Mouse (Mus musculus) small intestine, adult 2 months (tissue): ENCODE data around the gene Cdc14a.

Experiments used
- CTCF ChIP-seq: fragments of 200-500 bp; IDR thresholded peaks from 2 replicates; pipeline ENCODE4 v1.5.1; 2012; ENCODE audit warnings: low read depth, mild to moderate bottlenecking, control low read depth, inconsistent platforms, low read length, moderate library complexity, mixed read lengths; ENCODE audit not compliant: insufficient replicate concordance, insufficient read length; ENCODE audit errors: extremely low read depth
- POLR2A ChIP-seq: fragments of 200-500 bp; IDR thresholded peaks from 2 replicates; pipeline ENCODE4 v1.6.1; 2012; ENCODE audit warnings: low read depth, mild to moderate bottlenecking, control low read depth, inconsistent platforms, low read length, moderate library complexity

GRCm38 (mm10) chr3:116335036-116335435, 88.8 kb downstream of the Cdc14a start:
- TF ChIP-seq POLR2A = no peak
- no peak for TF ChIP-seq CTCF
